Mouse (Mus musculus): ENCODE results near the gene Pwwp2a. TPM values are rescaled to one million over a fixed set of nuclear protein-coding genes. Genes with fewer than 3 reads are reported as not detected.

Pwwp2a gene
- 13.8 TPM for polyA plus RNA-seq (2014; fragmentation: Illumina TruSeq; extraction: RNeasy Lipid Tissue Mini Kit (QIAGEN cat#74804); ENCODE audit: low read depth, low replicate concordance)

GRCm38 (mm10) chr11:43681472-43682414 lies at the start of gene Pwwp2a:
Pwwp2a (plus strand) TSS chr11:43681998.

GRCm38 (mm10) chr11:43747233-43748226 lies 65.7 kb downstream of the Pwwp2a start, which contains the start of gene Ttc1:
Ttc1 (minus strand) TSS chr11:43748008.

Other genes with a start within 250 kb of the Pwwp2a start
- gene Slu7, start 248.3 kb upstream of the Pwwp2a start, polyA plus RNA-seq (2014; fragmentation: Illumina TruSeq; extraction: RNeasy Lipid Tissue Mini Kit (QIAGEN cat#74804); ENCODE audit: low read depth, low replicate concordance), result 32.8 TPM
- not detected for gene C1qtnf2, start 207.7 kb upstream of the Pwwp2a start, polyA plus RNA-seq (2014; fragmentation: Illumina TruSeq; extraction: RNeasy Lipid Tissue Mini Kit (QIAGEN cat#74804); ENCODE audit: low read depth, low replicate concordance)
- gene Ccnjl, start 153.2 kb upstream of the Pwwp2a start, polyA plus RNA-seq (2014; fragmentation: Illumina TruSeq; extraction: RNeasy Lipid Tissue Mini Kit (QIAGEN cat#74804); ENCODE audit: low read depth, low replicate concordance), result 0.32 TPM
- not detected for gene 4933415A04Rik, start 95.0 kb upstream of the Pwwp2a start, polyA plus RNA-seq (2014; fragmentation: Illumina TruSeq; extraction: RNeasy Lipid Tissue Mini Kit (QIAGEN cat#74804); ENCODE audit: low read depth, low replicate concordance)
- not detected for gene Fabp6, start 80.5 kb upstream of the Pwwp2a start, polyA plus RNA-seq (2014; fragmentation: Illumina TruSeq; extraction: RNeasy Lipid Tissue Mini Kit (QIAGEN cat#74804); ENCODE audit: low read depth, low replicate concordance)
- 28.7 TPM for gene Ttc1, start 66.0 kb downstream of the Pwwp2a start, polyA plus RNA-seq (2014; fragmentation: Illumina TruSeq; extraction: RNeasy Lipid Tissue Mini Kit (QIAGEN cat#74804); ENCODE audit: low read depth, low replicate concordance)
- 13.1 TPM for gene Adra1b, start 219.2 kb downstream of the Pwwp2a start, polyA plus RNA-seq (2014; fragmentation: Illumina TruSeq; extraction: RNeasy Lipid Tissue Mini Kit (QIAGEN cat#74804); ENCODE audit: low read depth, low replicate concordance)

Measured in liver, adult 10 weeks (tissue).